Comparison of ENCODE assay signal across 10 mouse cellular contexts in the genomic region with DNA sequence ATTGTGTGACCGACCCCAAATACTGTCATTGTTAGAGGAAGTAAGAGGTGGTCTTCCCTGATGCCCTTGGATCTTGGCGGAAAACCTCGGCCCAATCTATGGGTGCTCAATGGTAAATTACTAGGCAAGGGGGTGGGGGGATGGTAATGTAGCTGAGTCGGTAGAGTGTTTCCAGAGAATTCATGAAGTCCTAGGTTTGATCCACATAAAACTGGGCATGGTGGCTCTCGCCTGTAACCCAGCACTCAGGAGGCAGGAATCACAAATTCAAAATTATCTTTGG. TPM values are rescaled to one million over a fixed set of nuclear protein-coding genes. Genes with fewer than 3 reads are reported as not detected.
DNase-seq lines count a peak whose midpoint lies in the region; ATAC-seq and TF ChIP-seq lines count a peak whose summit lies in the region.
"Had no signal": no experiment of that assay in that cellular context is flagged by ENCODE, and none has a peak within 500 bp of the region (broad histone marks: within the 10 kb centered on the region; RNA-seq: fewer than 3 reads in every experiment).

No protein-coding gene starts in this region.

- no peak for DNase-seq in heart, adult 18-20 months
- DNase-seq in ES-E14 (ENCODE audit: low read depth, low spot score), result no peak
- peak; percentile 90 for DNase-seq in midbrain, embryonic 11.5 days (ENCODE audit: low spot score, missing footprints)
- no peak for DNase-seq in spleen, postnatal 10 days (ENCODE audit: low spot score in 2 of 2)
- no peak for DNase-seq in thymus, adult 2 months
- DNase-seq in T-cell, adult 2 months (ENCODE audit: low spot score), result no peak

- 50% methylated on average over 5 of the region's 5 CpGs for WGBS in heart, embryonic 11.5 days (ENCODE audit: insufficient replicate concordance)
- whole genome bisulfite sequencing in hindbrain, embryonic 13.5 days, result 44% methylated on average over 5 of the region's 5 CpGs
- 47% methylated on average over 5 of the region's 5 CpGs for WGBS in midbrain, embryonic 11.5 days
- 64% methylated on average over 5 of the region's 5 CpGs for WGBS in thymus, adult 2 months

- no peak overlapping the region for H3K4me3 ChIP-seq in heart, embryonic 11.5 days (ENCODE audit: low read depth, low read length)
- peak overlapping the region; percentile 82 to 92 for H3K4me3 ChIP-seq in ES-E14 (ENCODE audit: insufficient read depth in 1 of 2, low read depth in 1 of 2, low read length in 2 of 2, poor library complexity in 1 of 2, severe bottlenecking in 1 of 2)
- peak overlapping the region; percentile 72 for H3K4me3 ChIP-seq in hindbrain, embryonic 13.5 days
- peak overlapping the region; percentile 61 for H3K4me3 ChIP-seq in midbrain, embryonic 11.5 days (ENCODE audit: low read depth, low read length)
- H3K4me3 ChIP-seq in thymus, adult 2 months (ENCODE audit: control insufficient read depth, insufficient read depth, low read length), result no peak overlapping the region

- TF ChIP-seq CTCF in thymus, adult 2 months (IDR thresholded peaks at IDR 0.05; ENCODE audit: borderline replicate concordance, control insufficient read depth, extremely low read depth, insufficient read depth, low read length, poor library complexity), result no peak

- H3K27ac ChIP-seq in heart, embryonic 11.5 days (ENCODE audit: low read depth, low read length), result no peak overlapping the region
- H3K27ac ChIP-seq in ES-E14 (ENCODE audit: insufficient read depth, low read depth, low read length, poor library complexity, severe bottlenecking), result no peak overlapping the region
- H3K27ac ChIP-seq in hindbrain, embryonic 13.5 days, result peak overlapping the region; percentile 98
- no peak overlapping the region for H3K27ac ChIP-seq in midbrain, embryonic 11.5 days (ENCODE audit: low read depth, low read length)
- no peak overlapping the region for H3K27ac ChIP-seq in thymus, adult 2 months (ENCODE audit: control insufficient read depth, insufficient read depth, low read length)

- peaks cover 17% of the 10 kb centered on the region for H3K4me1 ChIP-seq in heart, embryonic 11.5 days (ENCODE audit: control insufficient read depth, insufficient read depth, low read length)
- H3K4me1 ChIP-seq in ES-E14 (ENCODE audit: control insufficient read depth in 2 of 2, insufficient read depth in 2 of 2, low read length in 2 of 2, poor library complexity in 1 of 2), result peaks cover 0 to 5% of the 10 kb centered on the region in 2 experiments; a peak in 3 of 4 replicates
- peaks cover 34% of the 10 kb centered on the region for H3K4me1 ChIP-seq in hindbrain, embryonic 13.5 days (replicated peaks)
- peaks cover 14% of the 10 kb centered on the region for H3K4me1 ChIP-seq in midbrain, embryonic 11.5 days (ENCODE audit: control insufficient read depth, insufficient read depth, low read length)
- H3K4me1 ChIP-seq in thymus, adult 2 months (replicated peaks; ENCODE audit: control insufficient read depth, insufficient read depth, low read length), result no peaks in the 10 kb centered on the region

- H3K9me3 ChIP-seq in heart, embryonic 11.5 days (replicated peaks; ENCODE audit: control insufficient read depth, low read length), result no peaks in the 10 kb centered on the region
- no peaks in the 10 kb centered on the region for H3K9me3 ChIP-seq in ES-E14 (ENCODE audit: control insufficient read depth, insufficient read depth, low read depth, low read length)
- no peaks in the 10 kb centered on the region for H3K9me3 ChIP-seq in hindbrain, embryonic 13.5 days
- no peaks in the 10 kb centered on the region for H3K9me3 ChIP-seq in midbrain, embryonic 11.5 days (ENCODE audit: control insufficient read depth, low read length)

- in situ Hi-C loops in ES-E14 (cut with MboI; ENCODE audit: low sequenced_read_pairs in 2 of 2, unreplicated experiment in 2 of 2), result no loop called here

- TF ChIP-seq POLR2A in thymus, adult 2 months (IDR thresholded peaks at IDR 0.05; ENCODE audit: control insufficient read depth, extremely low read depth, insufficient read depth, low read length, poor library complexity), result no peak

- H3K4me2 ChIP-seq in heart, embryonic 11.5 days, result peak overlapping the region; percentile 97; the same call in 1 of the 2 replicates
- H3K4me2 ChIP-seq in hindbrain, embryonic 13.5 days, result peak overlapping the region; percentile 75
- peak overlapping the region; percentile 51 for H3K4me2 ChIP-seq in midbrain, embryonic 11.5 days

- peaks cover 76% of the 10 kb centered on the region for H3K27me3 ChIP-seq in heart, embryonic 11.5 days (ENCODE audit: control insufficient read depth, insufficient read depth, low read length)
- H3K27me3 ChIP-seq in hindbrain, embryonic 13.5 days, result 0 out of 2 replicates have a peak, but pooled peaks cover 6% of the 10 kb centered on the region
- H3K27me3 ChIP-seq in midbrain, embryonic 11.5 days (ENCODE audit: control insufficient read depth, insufficient read depth, low read length), result no peaks in the 10 kb centered on the region
- peaks cover 19% of the 10 kb centered on the region for H3K27me3 ChIP-seq in thymus, adult 2 months (ENCODE audit: control insufficient read depth, insufficient read depth, low read length)

- no peak overlapping the region for H3K9ac ChIP-seq in heart, embryonic 11.5 days (ENCODE audit: low read depth, low read length)
- 0 out of 2 replicates have a peak overlapping the region, but pooled peaks have one; percentile 7 for H3K9ac ChIP-seq in ES-E14 (ENCODE audit: insufficient read depth, low read depth, low read length, poor library complexity, severe bottlenecking)
- H3K9ac ChIP-seq in hindbrain, embryonic 13.5 days, result peak overlapping the region; percentile 94
- H3K9ac ChIP-seq in midbrain, embryonic 11.5 days (ENCODE audit: low read length), result peak overlapping the region; percentile 95

- no peak for ATAC-seq in heart, embryonic 11.5 days (replicated peaks; ENCODE audit: insufficient number of reproducible peaks, low FRiP score, low TSS enrichment)
- no peak for ATAC-seq in hindbrain, embryonic 13.5 days (ENCODE audit: low FRiP score)
- ATAC-seq in midbrain, embryonic 11.5 days (ENCODE audit: low FRiP score), result no peak

- H3K36me3 ChIP-seq in heart, embryonic 11.5 days (ENCODE audit: control insufficient read depth, insufficient read depth, low read length), result no peaks in the 10 kb centered on the region
- H3K36me3 ChIP-seq in ES-E14 (ENCODE audit: control insufficient read depth, insufficient read depth, low read length, poor library complexity, severe bottlenecking), result no peaks in the 10 kb centered on the region
- H3K36me3 ChIP-seq in hindbrain, embryonic 13.5 days, result no peaks in the 10 kb centered on the region
- no peaks in the 10 kb centered on the region for H3K36me3 ChIP-seq in midbrain, embryonic 11.5 days (ENCODE audit: control insufficient read depth, insufficient read depth, low read length)
- no peaks in the 10 kb centered on the region for H3K36me3 ChIP-seq in thymus, adult 2 months (ENCODE audit: control insufficient read depth, insufficient read depth, low read length)

TF ChIP-seq in ES-E14, 5 proteins besides CTCF, POLR2A, EP300 and RAD21:
- TF ChIP-seq HCFC1 (IDR thresholded peaks at IDR 0.05; ENCODE audit: borderline replicate concordance, insufficient read depth, low read length) (no peak), ZNF384 (IDR thresholded peaks at IDR 0.05; ENCODE audit: low read depth, low read length) (no peak), MAFK (IDR thresholded peaks at IDR 0.05; ENCODE audit: insufficient read depth, low read depth, low read length) (no peak), CHD2 (IDR thresholded peaks at IDR 0.05; ENCODE audit: low read depth, low read length) (no peak)
TF ChIP-seq in ES-E14: peak in this region for 0.

RNA-seq across cellular contexts. Expression of gene Serinc2, which starts 3.2 kb away (rescaled TPM):
- 10.8 and 11.6 TPM in 2 replicates for polyA plus RNA-seq in heart, embryonic 11.5 days (2014; fragmentation: Nextera tagmentation; extraction: Ambion mirVana)
- total RNA-seq in heart, adult 18-20 months (2021), result 1 to 10 TPM; 2.0 to 2.2 TPM
- 4.6 and 8.0 TPM in 2 replicates for total RNA-seq in ES-E14 (2012; rRNA removed)
- 61.3 and 62.7 TPM in 2 replicates for polyA plus RNA-seq in hindbrain, embryonic 13.5 days (2015; fragmentation: Nextera tagmentation; extraction: Ambion mirVana)
- polyA plus RNA-seq in midbrain, embryonic 11.5 days (2014; fragmentation: Nextera tagmentation; extraction: Ambion mirVana), result 44.0 and 50.9 TPM in 2 replicates
- 13.3 and 16.5 TPM in 2 replicates for polyA plus RNA-seq in thymus, adult 2 months (2012; rRNA removed)

RNA-seq across cellular contexts. Expression of gene Fabp3, which starts 32.6 kb away (rescaled TPM):
- 514 and 562 TPM in 2 replicates for polyA plus RNA-seq in heart, embryonic 11.5 days (2014; fragmentation: Nextera tagmentation; extraction: Ambion mirVana)
- 1,000 to 10,000 TPM; 5,802 to 6,041 TPM for total RNA-seq in heart, adult 18-20 months (2021)
- total RNA-seq in ES-E14 (2012; rRNA removed), result 97.5 and 145 TPM in 2 replicates
- polyA plus RNA-seq in hindbrain, embryonic 13.5 days (2015; fragmentation: Nextera tagmentation; extraction: Ambion mirVana), result 146 and 148 TPM in 2 replicates
- polyA plus RNA-seq in midbrain, embryonic 11.5 days (2014; fragmentation: Nextera tagmentation; extraction: Ambion mirVana), result 16.7 and 18.6 TPM in 2 replicates
- polyA plus RNA-seq in thymus, adult 2 months (2012; rRNA removed), result 18.3 and 222 TPM in 2 replicates
- polyA plus RNA-seq: liver, adult 2 months had no signal

RNA-seq across cellular contexts. Expression of gene Gm10570, which starts 32.7 kb away (rescaled TPM):
- polyA plus RNA-seq in heart, embryonic 11.5 days (2014; fragmentation: Nextera tagmentation; extraction: Ambion mirVana), result 0.82 TPM in 1 of 2 replicates, not detected in the other
- not detected for total RNA-seq in heart, adult 18-20 months (2021)
- 0.49 TPM in 1 of 2 replicates, not detected in the other for total RNA-seq in ES-E14 (2012; rRNA removed)
- 0.71 and 0.73 TPM in 2 replicates for polyA plus RNA-seq in hindbrain, embryonic 13.5 days (2015; fragmentation: Nextera tagmentation; extraction: Ambion mirVana)
- not detected in 2 replicates for polyA plus RNA-seq in midbrain, embryonic 11.5 days (2014; fragmentation: Nextera tagmentation; extraction: Ambion mirVana)
- polyA plus RNA-seq in thymus, adult 2 months (2012; rRNA removed), result 0.46 TPM in 1 of 2 replicates, not detected in the other
- total RNA-seq: liver, adult 2 months had no signal
- polyA plus RNA-seq: liver, adult 2 months had no signal

RNA-seq across cellular contexts. Expression of gene Gm853, which starts 53.6 kb away (rescaled TPM):
- polyA plus RNA-seq in heart, embryonic 11.5 days (2014; fragmentation: Nextera tagmentation; extraction: Ambion mirVana), result not detected in 2 replicates
- not detected for total RNA-seq in heart, adult 18-20 months (2021)
- total RNA-seq in ES-E14 (2012; rRNA removed), result 0.09 and 0.53 TPM in 2 replicates
- polyA plus RNA-seq in hindbrain, embryonic 13.5 days (2015; fragmentation: Nextera tagmentation; extraction: Ambion mirVana), result 0.67 and 1.4 TPM in 2 replicates
- not detected in 2 replicates for polyA plus RNA-seq in midbrain, embryonic 11.5 days (2014; fragmentation: Nextera tagmentation; extraction: Ambion mirVana)
- polyA plus RNA-seq in thymus, adult 2 months (2012; rRNA removed), result 0.13 and 0.32 TPM in 2 replicates
- total RNA-seq: heart, adult 8-10 months; liver, adult 2 months had no signal
- polyA plus RNA-seq: liver, adult 2 months had no signal

Comparison
In these comparisons a context has a peak if more than half of its experiments do, and no peak if none do; other contexts are left out.
1. H3K4me3 ChIP-seq: peak in ES-E14 (2 of 2), hindbrain, embryonic 13.5 days (single experiment) and midbrain, embryonic 11.5 days (single experiment); none in heart, embryonic 11.5 days (single experiment) and thymus, adult 2 months (single experiment).
2. Peak in every context shown above with its lines, with median percentiles within 50 percentile points of each other: H3K4me2 ChIP-seq.